Mouse (Mus musculus) gastrocnemius, postnatal 25 days (tissue): ENCODE measurements around the gene Sec22a. TPM values are rescaled to one million over a fixed set of nuclear protein-coding genes. Genes with fewer than 3 reads are reported as not detected.

ENCODE experiments used
- DNase-seq: peaks from one replicate; pipeline ENCODE4 v3.0.0; 2022
- total RNA-seq, 2 experiments: library from RNA; stranded (reverse); gene quantifications; 1 replicate in 1 of 2; 2 replicates in 1 of 2; pipeline ENCODE4 v1.2.3; 2021

Sec22a gene
- total RNA-seq, 2 experiments from 2014 or later = 6.2 to 6.3 TPM

DNA sequence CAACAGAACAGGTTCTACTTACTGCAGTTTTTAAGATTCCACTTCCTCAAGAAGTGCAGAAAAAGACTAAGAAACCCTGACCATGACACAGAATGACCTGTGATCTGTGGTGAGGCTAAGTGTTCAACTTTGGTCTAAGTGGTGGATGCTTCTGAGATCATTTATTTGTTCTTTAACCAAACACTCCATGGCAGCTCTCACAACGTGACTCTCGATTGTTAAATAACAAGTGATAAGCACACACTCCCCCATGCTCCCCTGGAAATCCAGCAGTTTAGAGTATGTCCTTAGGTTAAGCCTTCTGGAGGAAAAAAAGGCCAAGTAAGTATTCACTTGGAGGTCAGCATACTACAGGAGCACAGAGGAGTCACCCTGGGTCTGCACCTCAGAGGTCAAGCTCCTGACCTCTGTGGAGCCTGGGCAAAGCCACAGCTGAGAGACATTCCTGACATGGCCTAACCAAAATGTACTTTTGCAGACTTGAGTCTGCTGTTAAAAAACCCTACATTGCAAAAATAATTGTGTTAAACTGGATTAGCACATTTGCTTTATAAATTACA, 53.1 kb downstream of the Sec22a start:
- no peak for DNase-seq

- DNase-seq = no peak
These were observed 54.1 kb downstream of the Sec22a start for GRCm38 (mm10) chr16:35309634-35310033.

DNA sequence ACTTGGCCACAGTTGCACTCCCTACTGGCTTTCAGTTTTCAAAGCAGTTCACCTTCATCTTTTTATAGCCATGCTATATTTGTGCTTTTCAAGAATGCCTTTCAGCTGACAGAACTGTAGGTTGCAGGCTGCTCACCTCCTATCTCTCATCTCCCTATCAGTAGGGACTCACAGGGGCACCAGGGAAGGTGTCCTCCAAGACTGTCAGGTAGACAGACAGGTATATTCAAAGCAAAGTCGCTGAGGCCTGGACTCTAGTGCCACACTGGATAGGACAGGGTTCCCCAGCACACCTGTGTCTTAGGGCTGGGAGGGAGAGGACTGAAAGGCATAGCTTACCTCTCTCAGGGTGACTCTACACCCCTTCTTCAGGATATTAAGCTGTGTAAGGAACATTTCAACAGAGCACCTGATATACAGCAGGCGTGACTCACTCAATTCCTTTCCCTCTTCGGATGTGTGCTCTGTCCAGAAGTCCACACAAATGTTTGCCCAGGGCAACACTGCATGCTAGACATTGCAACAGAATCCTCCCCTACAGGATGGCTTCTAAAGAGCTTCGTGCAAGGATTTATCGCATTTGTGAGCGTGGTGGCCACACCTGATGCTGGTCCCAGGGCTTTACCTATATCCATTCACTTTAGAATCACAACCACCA, 55.1 kb downstream of the Sec22a start:
- no peak for DNase-seq

GRCm38 (mm10) chr16:35308016-35308415, 55.7 kb downstream of the Sec22a start:
- DNase-seq = no peak

GRCm38 (mm10) chr16:35307331-35307730, 56.4 kb downstream of the Sec22a start:
- DNase-seq = no peak

DNA sequence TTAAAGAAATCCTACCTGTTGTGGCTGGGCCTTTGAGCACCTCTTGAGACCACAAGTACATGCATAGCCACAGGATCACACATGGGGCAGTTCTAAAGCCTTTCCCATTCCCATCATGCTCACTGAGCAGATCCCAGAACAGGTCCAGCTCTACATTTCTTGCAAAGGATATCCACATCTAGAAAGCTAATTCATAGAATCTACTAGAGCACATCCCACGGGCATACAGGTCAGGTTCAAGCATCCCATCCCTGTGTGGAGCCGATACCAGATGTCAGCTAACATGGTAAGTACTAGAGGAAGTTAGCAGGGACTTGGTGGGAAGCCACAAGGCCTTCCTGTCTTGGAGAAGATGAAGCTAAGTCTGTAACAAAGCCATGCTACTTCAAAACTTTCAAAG, 57.1 kb downstream of the Sec22a start:
- no peak for DNase-seq

GRCm38 (mm10) chr16:35305226-35305625, 58.5 kb downstream of the Sec22a start:
- DNase-seq = no peak

- no peak for DNase-seq
These were observed 59.3 kb downstream of the Sec22a start for GRCm38 (mm10) chr16:35304416-35304815.

DNA sequence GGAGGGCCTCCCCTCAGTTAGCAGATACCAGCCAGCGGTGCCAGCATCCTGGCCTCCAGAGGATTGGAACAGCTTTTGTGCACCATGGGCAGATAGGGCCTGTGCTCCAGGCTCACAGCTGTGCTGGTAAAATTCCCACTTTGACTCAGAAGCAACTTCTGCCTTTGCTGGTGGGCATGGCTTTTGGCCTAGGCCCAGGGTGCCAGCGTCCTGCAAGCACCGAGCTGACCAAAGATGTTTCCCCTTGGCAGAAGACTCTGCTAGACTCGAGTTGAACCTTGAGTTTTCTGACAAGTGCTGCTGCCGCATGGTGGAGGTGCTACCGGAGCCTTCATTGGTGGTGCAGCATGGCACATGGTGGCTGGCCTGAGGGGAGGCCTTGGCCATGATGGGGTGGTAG, 60.0 kb downstream of the Sec22a start:
- no peak for DNase-seq

DNA sequence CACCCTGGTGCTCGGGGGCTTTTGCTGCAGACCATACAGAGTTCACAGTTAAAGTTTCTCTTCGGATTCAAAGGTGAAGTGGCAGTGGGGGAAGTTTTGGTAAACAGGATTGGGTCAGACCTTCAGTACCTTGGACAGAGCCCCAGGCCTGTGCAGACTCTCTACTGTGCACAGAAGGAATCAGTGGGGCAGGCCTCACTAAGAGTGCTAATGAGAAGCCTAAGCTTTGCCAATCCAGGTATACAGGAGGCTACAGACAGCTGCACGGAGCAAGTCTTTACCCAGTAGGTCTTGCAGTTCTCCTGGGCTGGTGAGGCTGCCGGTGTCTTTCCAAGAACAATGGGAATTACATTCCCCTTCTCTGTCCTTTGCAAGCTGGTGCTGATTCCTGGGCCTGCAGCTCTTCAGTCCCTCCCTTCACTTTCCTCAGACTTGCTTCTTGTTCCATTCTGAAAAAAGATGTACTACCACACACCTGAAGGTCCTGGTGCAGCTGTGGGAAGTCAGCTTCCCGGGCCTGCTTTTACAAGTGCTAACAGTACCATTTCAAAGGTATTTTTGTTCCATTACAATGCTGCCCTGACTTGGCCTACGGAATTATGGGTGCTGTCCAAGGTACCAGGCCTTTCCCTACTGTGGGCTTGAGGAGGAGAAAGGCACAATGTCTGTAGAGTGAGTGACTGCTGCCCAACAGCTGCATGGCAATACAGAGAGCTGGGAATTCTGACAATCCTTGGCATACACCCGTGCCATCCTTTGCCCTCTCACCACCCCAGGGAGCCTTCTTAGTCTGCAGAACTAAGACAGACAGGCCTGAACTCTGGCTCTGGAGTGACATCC, 61.1 kb downstream of the Sec22a start:
- no peak for DNase-seq

- DNase-seq = no peak
These were observed 63.6 kb downstream of the Sec22a start for GRCm38 (mm10) chr16:35300156-35300555.

DNA sequence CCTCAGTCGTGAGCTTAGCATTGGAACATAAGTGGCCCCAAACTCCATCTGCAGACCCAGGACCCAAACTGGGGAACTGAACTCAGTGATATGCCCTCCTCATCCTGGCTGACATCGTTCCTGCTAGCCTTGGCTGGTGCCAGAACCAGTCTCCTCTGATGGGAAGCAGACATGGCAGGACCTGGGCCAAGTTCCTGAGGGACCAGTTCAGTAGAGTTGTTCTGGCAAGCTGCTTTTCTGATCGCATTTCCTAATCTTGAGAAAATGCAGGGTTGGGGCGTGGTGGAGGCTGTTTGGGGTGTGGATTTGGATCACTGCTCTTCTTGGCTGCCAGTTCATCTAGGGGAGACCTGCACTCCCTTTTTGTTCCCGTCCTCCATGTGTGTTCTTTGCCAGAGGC, 65.9 kb downstream of the Sec22a start:
- DNase-seq = no peak

GRCm38 (mm10) chr16:35287244-35287643, 76.5 kb downstream of the Sec22a start:
- no peak for DNase-seq

- no peak for DNase-seq
These were observed 77.9 kb downstream of the Sec22a start for GRCm38 (mm10) chr16:35285821-35286220.

DNA sequence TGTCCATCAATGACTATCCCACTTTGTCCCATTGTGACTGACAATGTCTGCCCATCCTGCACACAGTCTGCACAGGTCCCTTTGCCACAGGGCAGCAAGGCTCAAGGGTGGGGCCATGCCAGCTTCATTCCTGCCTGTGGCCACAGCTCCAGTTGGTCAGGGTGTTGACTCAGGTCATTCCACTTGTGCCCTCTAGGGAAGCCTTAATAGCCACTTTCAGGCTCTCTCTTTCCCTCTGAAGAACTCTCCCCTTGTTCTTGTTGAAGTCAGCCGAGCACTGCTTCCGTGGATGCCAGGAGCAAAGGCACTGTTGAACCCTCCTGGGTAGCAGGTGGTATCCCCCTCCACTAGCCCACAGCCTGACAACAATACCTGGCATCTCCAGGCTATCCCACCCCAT, 81.3 kb downstream of the Sec22a start:
- no peak for DNase-seq

- DNase-seq = no peak
These were observed 85.6 kb downstream of the Sec22a start for GRCm38 (mm10) chr16:35278166-35278565.

- DNase-seq = no peak
These were observed 91.3 kb downstream of the Sec22a start for GRCm38 (mm10) chr16:35272417-35272816.

- no peak for DNase-seq
These were observed 92.1 kb downstream of the Sec22a start for GRCm38 (mm10) chr16:35271572-35271971.

DNA sequence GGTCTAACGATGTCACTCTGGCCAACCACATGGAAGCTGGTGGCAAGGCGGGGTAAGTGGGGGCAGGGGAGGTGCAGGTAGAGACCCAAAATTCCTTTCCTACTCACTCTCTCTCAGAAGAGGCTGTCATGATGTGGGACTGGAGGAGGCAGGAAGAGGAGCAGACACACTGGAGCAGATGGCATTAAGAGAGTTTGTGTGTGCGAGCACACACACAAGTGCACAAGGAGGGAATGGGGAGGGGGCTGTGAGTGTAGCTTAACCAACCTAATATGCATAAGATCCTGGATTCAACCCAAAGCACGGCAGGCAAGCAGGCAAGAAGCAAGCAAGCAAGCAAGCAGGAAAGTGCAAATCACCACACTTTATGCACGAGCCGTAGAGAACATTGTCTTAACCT, 92.8 kb downstream of the Sec22a start:
- DNase-seq = no peak

- peak; percentile 51 for DNase-seq
These were observed 93.3 kb downstream of the Sec22a start for GRCm38 (mm10) chr16:35270353-35270934.
